Mouse (Mus musculus) liver, postnatal 0 days (tissue): ENCODE data around the gene Serp1. TPM values are rescaled to one million over a fixed set of nuclear protein-coding genes. Genes with fewer than 3 reads are reported as not detected.

Experiments used
- ATAC-seq: fragments of 200-750 bp; cut with Nextera tagmentation; 2 replicates; pipeline ENCODE4 v1.8.0; 2017; ENCODE audit warnings: mild to moderate bottlenecking, moderate library complexity
- DNase-seq: peaks from one replicate; pipeline ENCODE4 v3.0.0-alpha.2; 2016
- H3K27ac ChIP-seq: fragments of 300-500 bp; sonication (generic); 2 replicates; pipeline ENCODE4 v1.5.1; 2014; ENCODE audit warnings: antibody characterized with exemption, moderate library complexity, mild to moderate bottlenecking, low read depth
- H3K27me3 ChIP-seq: fragments of 300-500 bp; sonication (generic); 2 replicates; pipeline ENCODE4 v1.6.1; 2014; ENCODE audit warnings: low read length, control low read depth, mixed read lengths; ENCODE audit not compliant: insufficient read depth
- H3K36me3 ChIP-seq: fragments of 300-500 bp; sonication (generic); replicated peaks from 2 replicates; pipeline ENCODE4 v1.6.1; 2014; ENCODE audit warnings: mild to moderate bottlenecking, control low read depth, low read length, moderate library complexity, mixed read lengths; ENCODE audit not compliant: insufficient read depth
- H3K4me1 ChIP-seq: fragments of 300-500 bp; sonication (generic); 2 replicates; pipeline ENCODE4 v1.6.1; 2014; ENCODE audit warnings: antibody characterized with exemption, mild to moderate bottlenecking, control low read depth; ENCODE audit not compliant: insufficient read depth
- H3K4me2 ChIP-seq: fragments of 300-500 bp; sonication (generic); 2 replicates; pipeline ENCODE4 v1.6.1; 2014; ENCODE audit warnings: low read depth, mild to moderate bottlenecking, low read length, moderate library complexity, mixed read lengths
- H3K4me3 ChIP-seq: fragments of 300-500 bp; sonication (generic); 2 replicates; pipeline ENCODE4 v1.5.1; 2014; ENCODE audit warnings: low read depth, low read length
- H3K9ac ChIP-seq: fragments of 300-500 bp; sonication (generic); replicated peaks from 2 replicates; pipeline ENCODE4 v1.6.1; 2014; ENCODE audit warnings: mild to moderate bottlenecking, moderate library complexity
- H3K9me3 ChIP-seq: fragments of 300-500 bp; sonication (generic); 2 replicates; pipeline ENCODE4 v1.6.1; 2016; ENCODE audit warnings: mild to moderate bottlenecking, control low read depth, low read length, mixed read lengths
- CTCF ChIP-seq: sonication (generic); IDR thresholded peaks from 2 replicates; pipeline ENCODE4 v1.5.1; 2016; ENCODE audit warnings: antibody characterized with exemption, low read depth
- EP300 ChIP-seq: IDR thresholded peaks from 2 replicates; pipeline ENCODE4 v1.6.1; 2016; ENCODE audit warnings: antibody characterized with exemption, low read depth, mild to moderate bottlenecking
- WGBS: fragments of 180-500 bp; shearing (Covaris S2); extraction: QIAGEN DNeasy Blood & Tissue Kit; methylation state at CpG from one replicate; pipeline ENCODE4 v1.1.7; 2014; ENCODE audit not compliant: insufficient replicate concordance; 5-methylcytosine and 5-hydroxymethylcytosine counted together
- polyA plus RNA-seq: library from polyadenylated mRNA; unstranded; fragments of >200 nt; fragmentation: Nextera tagmentation; extraction: Ambion mirVana; gene quantifications from 2 replicates; pipeline ENCODE4 v1.2.1, GENCODE M21; 2015

Serp1 gene
- polyA plus RNA-seq, result 115 and 118 TPM in 2 replicates

GRCm38 (mm10) chr3:58525652-58526407, at the start of gene Serp1, which contains the start of gene Eif2a:
Serp1 (minus strand) TSS chr3:58525892.
Eif2a (plus strand) TSS chr3:58525821.
- Histone ChIP-seq H3K36me3 (peaks cover 17% of the 10 kb centered on the region), H3K9ac (peak within 1 kb of the TSS; percentile 100), H3K4me2 (peak within 1 kb of the TSS; percentile 86), H3K4me3 (peak within 1 kb of the TSS; percentile 99), H3K4me1 (peaks cover 14% of the 10 kb centered on the region), H3K9me3 (no peaks in the 10 kb centered on the region), H3K27ac (peak within 1 kb of the TSS; percentile 100), H3K27me3 (no peaks in the 10 kb centered on the region)
- peak; percentile 98 for DNase-seq
- TF ChIP-seq EP300 (peak; percentile 59; the same call in 1 of the 2 replicates), CTCF (no peak)
- WGBS, result under 1% methylated on average over 52 of the region's 57 CpGs
- ATAC-seq, result peak; percentile 99

- no peaks in the 10 kb centered on the region for H3K9me3 ChIP-seq
- no peak for DNase-seq
- H3K9ac ChIP-seq, result no peak overlapping the region
- H3K27ac ChIP-seq, result no peak overlapping the region
- H3K4me2 ChIP-seq, result no peak overlapping the region
- no peak for TF ChIP-seq EP300
- TF ChIP-seq CTCF, result no peak
- H3K4me3 ChIP-seq, result no peak overlapping the region
- 81% methylated on average over 3 of the region's 3 CpGs for WGBS
- H3K36me3 ChIP-seq, result no peaks in the 10 kb centered on the region
- H3K27me3 ChIP-seq, result no peaks in the 10 kb centered on the region
- no peak for ATAC-seq
- no peaks in the 10 kb centered on the region for H3K4me1 ChIP-seq
These were observed 45.1 kb upstream of the Serp1 start for GRCm38 (mm10) chr3:58570821-58571220.

DNA sequence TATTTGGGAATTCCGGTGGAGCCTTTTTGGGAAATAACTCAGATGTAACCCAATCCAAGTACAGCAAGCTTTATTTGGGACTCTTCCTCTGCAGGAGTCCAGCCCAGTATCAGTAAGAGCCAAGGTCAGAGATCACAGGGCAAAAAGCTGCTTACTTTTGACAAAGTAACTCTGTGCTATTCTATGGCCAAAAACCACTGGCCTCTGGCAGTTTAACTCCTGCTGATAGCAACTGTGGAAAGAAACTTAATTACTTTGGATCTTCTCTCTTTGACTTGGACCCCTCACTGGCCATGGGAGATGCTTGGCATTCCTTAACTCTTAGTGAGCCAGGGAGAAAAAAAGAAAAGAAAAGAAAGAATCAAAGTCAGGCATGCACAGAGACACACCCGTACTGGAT, 35.7 kb upstream of the Serp1 start:
- no peak overlapping the region for H3K4me3 ChIP-seq
- H3K4me1 ChIP-seq, result no peaks in the 10 kb centered on the region
- H3K27me3 ChIP-seq, result no peaks in the 10 kb centered on the region
- TF ChIP-seq CTCF (no peak), EP300 (no peak)
- H3K9ac ChIP-seq, result no peak overlapping the region
- ATAC-seq (no peak), DNase-seq (no peak)
- H3K4me2 ChIP-seq, result no peak overlapping the region
- WGBS, result 65% methylated on average over 2 of the region's 2 CpGs
- no peak overlapping the region for H3K27ac ChIP-seq
- H3K36me3 ChIP-seq, result peaks cover under 1% of the 10 kb centered on the region; the same call in 1 of the 2 replicates
- no peaks in the 10 kb centered on the region for H3K9me3 ChIP-seq

- H3K9me3 ChIP-seq, result no peaks in the 10 kb centered on the region
- 47% methylated on average over 2 of the region's 2 CpGs for WGBS
- H3K4me1 ChIP-seq, result no peaks in the 10 kb centered on the region
- no peak overlapping the region for H3K9ac ChIP-seq
- no peaks in the 10 kb centered on the region for H3K27me3 ChIP-seq
- H3K4me3 ChIP-seq, result no peak overlapping the region
- no peak for ATAC-seq
- no peak overlapping the region for H3K4me2 ChIP-seq
- no peak for DNase-seq
- H3K36me3 ChIP-seq, result peaks cover 16% of the 10 kb centered on the region
- TF ChIP-seq CTCF, result no peak
- no peak for TF ChIP-seq EP300
- H3K27ac ChIP-seq, result no peak overlapping the region
These were observed 34.2 kb upstream of the Serp1 start for GRCm38 (mm10) chr3:58559887-58560286.

GRCm38 (mm10) chr3:58556649-58557048, 31.0 kb upstream of the Serp1 start:
- Histone ChIP-seq H3K4me2 (no peak overlapping the region), H3K4me1 (no peaks in the 10 kb centered on the region), H3K9ac (no peak overlapping the region), H3K27me3 (no peaks in the 10 kb centered on the region), H3K27ac (0 out of 2 replicates have a peak overlapping the region, but pooled peaks have one; percentile 29), H3K9me3 (no peaks in the 10 kb centered on the region), H3K36me3 (peaks cover 30% of the 10 kb centered on the region), H3K4me3 (no peak overlapping the region)
- ATAC-seq (no peak), DNase-seq (no peak)
- 65% methylated on average over 7 of the region's 7 CpGs for WGBS
- TF ChIP-seq EP300, result no peak
- TF ChIP-seq CTCF, result no peak

GRCm38 (mm10) chr3:58552001-58552811, 26.5 kb upstream of the Serp1 start:
- TF ChIP-seq EP300 (no peak), CTCF (no peak)
- no peak for DNase-seq

More at GRCm38 (mm10) chr3:58552001-58552811, 26.5 kb upstream of the Serp1 start:
- Histone ChIP-seq H3K9ac (no peak overlapping the region), H3K4me2 (no peak overlapping the region), H3K9me3 (no peaks in the 10 kb centered on the region), H3K36me3 (peaks cover 55% of the 10 kb centered on the region), H3K27ac (no peak overlapping the region), H3K4me3 (no peak overlapping the region), H3K4me1 (no peaks in the 10 kb centered on the region), H3K27me3 (no peaks in the 10 kb centered on the region)
- 61% methylated on average over 1 of the region's 1 CpGs for WGBS
- ATAC-seq, result no peak
